Comparison of ENCODE assay signal across 8 mouse cellular contexts in genomic region chr9:115314556-115314955, GRCm38 (mm10). TPM values are rescaled to one million over a fixed set of nuclear protein-coding genes. Genes with fewer than 3 reads are reported as not detected.
A peak's percentile ranks its signal among the peaks of the same experiment; 100 is the strongest.
DNase-seq lines count a peak whose midpoint lies in the region; ATAC-seq and TF ChIP-seq lines count a peak whose summit lies in the region.

No protein-coding gene starts in this region.

- no peaks in the 10 kb centered on the region; the same call in 1 of the 2 replicates for H3K9me3 ChIP-seq in hindbrain, embryonic 12.5 days (replicated peaks)
- no peaks in the 10 kb centered on the region for H3K9me3 ChIP-seq in lung, embryonic 15.5 days

- H3K4me3 ChIP-seq in testis, adult 2 months (ENCODE audit: control insufficient read depth, low read depth, low read length) = peak overlapping the region; percentile 61
- no peak overlapping the region for H3K4me3 ChIP-seq in hindbrain, embryonic 12.5 days
- H3K4me3 ChIP-seq in lung, embryonic 15.5 days = peak overlapping the region; percentile 25

- H3K4me1 ChIP-seq in testis, adult 2 months (ENCODE audit: control insufficient read depth, insufficient read depth, low read length) = peaks cover 6% of the 10 kb centered on the region
- peaks cover 4% of the 10 kb centered on the region for H3K4me1 ChIP-seq in hindbrain, embryonic 12.5 days
- H3K4me1 ChIP-seq in lung, embryonic 15.5 days = 0 out of 2 replicates have a peak, but pooled peaks cover 4% of the 10 kb centered on the region

- no peaks in the 10 kb centered on the region for H3K36me3 ChIP-seq in testis, adult 2 months (ENCODE audit: control insufficient read depth, insufficient read depth, low read length)
- H3K36me3 ChIP-seq in hindbrain, embryonic 12.5 days = no peaks in the 10 kb centered on the region
- no peaks in the 10 kb centered on the region for H3K36me3 ChIP-seq in lung, embryonic 15.5 days

- H3K27me3 ChIP-seq in testis, adult 2 months (ENCODE audit: control insufficient read depth, insufficient read depth, low read length) = no peaks in the 10 kb centered on the region
- no peaks in the 10 kb centered on the region for H3K27me3 ChIP-seq in hindbrain, embryonic 12.5 days
- no peaks in the 10 kb centered on the region for H3K27me3 ChIP-seq in lung, embryonic 15.5 days

- peak overlapping the region; percentile 39 for H3K4me2 ChIP-seq in hindbrain, embryonic 12.5 days (replicated peaks)
- peak overlapping the region; percentile 45 for H3K4me2 ChIP-seq in lung, embryonic 15.5 days

- H3K27ac ChIP-seq in testis, adult 2 months (ENCODE audit: control insufficient read depth, insufficient read depth, low read depth, low read length) = no peak overlapping the region
- H3K27ac ChIP-seq in hindbrain, embryonic 12.5 days = peak overlapping the region; percentile 30; the same call in 1 of the 2 replicates
- peak overlapping the region; percentile 14; the same call in 1 of the 2 replicates for H3K27ac ChIP-seq in lung, embryonic 15.5 days

- TF ChIP-seq CTCF in testis, adult 2 months (IDR thresholded peaks at IDR 0.05; ENCODE audit: control insufficient read depth, insufficient read depth, insufficient replicate concordance, low read depth, low read length) = no peak

- no peak overlapping the region for H3K9ac ChIP-seq in hindbrain, embryonic 12.5 days
- H3K9ac ChIP-seq in lung, embryonic 15.5 days = no peak overlapping the region

- no peak for ATAC-seq in hindbrain, embryonic 12.5 days (ENCODE audit: low FRiP score)
- no peak for ATAC-seq in lung, embryonic 15.5 days (ENCODE audit: borderline replicate concordance, extremely low read depth, low FRiP score, low TSS enrichment)

- no peak for TF ChIP-seq POLR2A in testis, adult 2 months (IDR thresholded peaks at IDR 0.05; ENCODE audit: control insufficient read depth, low read depth, low read length)

- WGBS in hindbrain, embryonic 12.5 days = 9% methylated on average over 10 of the region's 10 CpGs
- WGBS in lung, embryonic 15.5 days = 8% methylated on average over 10 of the region's 10 CpGs

- DNase-seq in testis, postnatal 14 days (ENCODE audit: low spot score) = no peak
- no peak for DNase-seq in adrenal gland, adult 18-20 months (ENCODE audit: low spot score in 2 of 2)
- DNase-seq in left cerebral cortex, adult 8-10 months (ENCODE audit: low spot score in 2 of 2) = no peak
- DNase-seq in cerebellum, postnatal 25 days = no peak
- no peak for DNase-seq in gastrocnemius, postnatal 4 days (ENCODE audit: low spot score in 2 of 2)

RNA-seq across cellular contexts. Expression of gene Stt3b, which starts 4.3 kb away (rescaled TPM):
- 256 and 270 TPM in 2 replicates for polyA plus RNA-seq in testis, adult 2 months (2012; rRNA removed)
- 122 and 123 TPM in 2 replicates for polyA plus RNA-seq in hindbrain, embryonic 12.5 days (2016; fragmentation: Nextera tagmentation; extraction: Ambion mirVana)
- 98.0 and 103 TPM in 2 replicates for polyA plus RNA-seq in lung, embryonic 15.5 days (2015; fragmentation: Nextera tagmentation; extraction: Ambion mirVana)
- 100 to 1,000 TPM; 123 to 124 TPM for total RNA-seq in adrenal gland, adult 18-20 months (2021)
- 10 to 100 TPM; 73.3 to 82.4 (median 75.2) TPM for total RNA-seq in left cerebral cortex, adult 8-10 months (2022)
- 10 to 100 TPM; 79.9 to 86.1 TPM for total RNA-seq in gastrocnemius, postnatal 4 days (2021)
